Mouse (Mus musculus): ENCODE data around the gene Ptcd2. TPM values are rescaled to one million over a fixed set of nuclear protein-coding genes. Genes with fewer than 3 reads are reported as not detected.

The Ptcd2 gene
- polyA plus RNA-seq, 1 experiment from 2014 or later: 53.2 TPM

DNA sequence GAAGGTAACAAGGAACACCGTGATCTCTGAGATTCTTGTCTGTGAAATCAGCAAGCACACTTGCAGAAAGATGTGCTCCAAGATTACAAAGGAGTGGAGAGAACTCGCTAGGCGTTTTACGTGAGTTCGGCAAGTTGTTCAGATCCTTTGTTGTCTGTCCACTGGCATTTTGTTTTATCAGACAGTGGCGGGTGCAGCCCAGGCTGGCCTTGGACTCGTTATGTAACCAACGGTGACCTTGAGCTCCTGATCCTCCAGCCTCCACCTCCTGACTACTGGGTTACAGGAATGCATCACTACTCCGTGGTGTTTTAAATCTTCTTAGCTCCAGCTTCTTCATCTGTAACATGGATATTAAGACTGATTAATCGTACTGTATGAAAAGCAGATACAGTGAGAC is 65.2 kb downstream of the Ptcd2 start:
- no peaks in the 10 kb centered on the region for H3K27me3 ChIP-seq (replicated peaks; ENCODE audit: control insufficient read depth, insufficient read depth, low read length)
- H3K4me3 ChIP-seq (replicated peaks; ENCODE audit: low read length): no peak overlapping the region
- no peak overlapping the region for H3K9ac ChIP-seq (replicated peaks; ENCODE audit: low read depth, low read length)
- H3K4me1 ChIP-seq (replicated peaks; ENCODE audit: control insufficient read depth, insufficient read depth, low read length): peaks cover 13% of the 10 kb centered on the region
- no peak overlapping the region for H3K27ac ChIP-seq (ENCODE audit: low read length)
- ATAC-seq: no peak
- no peaks in the 10 kb centered on the region for H3K9me3 ChIP-seq (ENCODE audit: control insufficient read depth, low read length)
- H3K36me3 ChIP-seq (ENCODE audit: control insufficient read depth, insufficient read depth): no peaks in the 10 kb centered on the region
- 53% methylated on average over 10 of the region's 10 CpGs for whole genome bisulfite sequencing
- H3K4me2 ChIP-seq (ENCODE audit: low read length): no peak overlapping the region

DNA sequence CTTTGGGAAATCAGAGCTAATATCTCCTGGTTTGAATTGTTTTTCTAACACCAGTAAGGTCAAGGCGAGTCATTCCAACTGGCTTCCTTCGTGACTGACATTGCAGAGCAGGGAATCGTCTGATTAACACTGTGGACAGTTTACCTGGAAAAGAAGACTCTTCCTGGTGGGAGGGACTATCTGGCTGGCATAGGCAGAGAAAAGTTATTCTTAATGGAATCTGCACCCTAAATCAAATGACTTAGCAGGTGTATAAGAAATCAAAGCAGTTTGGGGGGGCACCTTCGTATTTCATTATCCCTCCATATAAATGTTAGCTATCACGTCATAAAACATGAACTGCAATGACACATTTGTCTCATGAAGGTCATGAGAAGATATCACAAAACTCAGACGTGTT is 66.0 kb downstream of the Ptcd2 start:
- Histone ChIP-seq H3K9ac (replicated peaks; ENCODE audit: low read depth, low read length) (no peak overlapping the region), H3K9me3 (ENCODE audit: control insufficient read depth, low read length) (no peaks in the 10 kb centered on the region), H3K4me3 (replicated peaks; ENCODE audit: low read length) (no peak overlapping the region), H3K27ac (ENCODE audit: low read length) (no peak overlapping the region), H3K4me2 (ENCODE audit: low read length) (no peak overlapping the region), H3K27me3 (replicated peaks; ENCODE audit: control insufficient read depth, insufficient read depth, low read length) (no peaks in the 10 kb centered on the region), H3K36me3 (ENCODE audit: control insufficient read depth, insufficient read depth) (no peaks in the 10 kb centered on the region), H3K4me1 (replicated peaks; ENCODE audit: control insufficient read depth, insufficient read depth, low read length) (peaks cover 6% of the 10 kb centered on the region; the same call in 1 of the 2 replicates)
- WGBS: 83% methylated on average over 6 of the region's 6 CpGs
- ATAC-seq: no peak

DNA sequence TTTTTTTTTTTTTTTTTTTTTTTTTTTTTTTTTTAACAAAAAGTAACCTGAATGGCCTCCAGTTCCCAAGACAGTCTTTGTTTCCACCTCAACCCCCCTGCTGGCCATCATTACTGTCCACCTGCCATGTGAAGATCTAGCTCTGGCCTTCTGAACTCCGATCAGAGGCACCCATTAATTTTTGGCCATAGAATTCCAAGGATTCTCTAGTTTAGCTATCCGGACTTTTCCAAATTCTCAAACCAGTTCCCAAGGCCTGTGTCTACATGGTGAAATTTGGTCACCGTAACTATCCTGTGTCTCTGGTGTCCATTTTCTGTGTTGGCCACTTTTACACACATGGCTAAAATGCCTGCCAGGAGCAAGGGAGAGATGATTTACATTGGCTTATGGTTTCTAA is 67.0 kb downstream of the Ptcd2 start:
- WGBS: 99% methylated on average over 3 of the region's 3 CpGs
- Histone ChIP-seq H3K4me1 (replicated peaks; ENCODE audit: control insufficient read depth, insufficient read depth, low read length) (no peaks in the 10 kb centered on the region), H3K27ac (ENCODE audit: low read length) (no peak overlapping the region)

DNA sequence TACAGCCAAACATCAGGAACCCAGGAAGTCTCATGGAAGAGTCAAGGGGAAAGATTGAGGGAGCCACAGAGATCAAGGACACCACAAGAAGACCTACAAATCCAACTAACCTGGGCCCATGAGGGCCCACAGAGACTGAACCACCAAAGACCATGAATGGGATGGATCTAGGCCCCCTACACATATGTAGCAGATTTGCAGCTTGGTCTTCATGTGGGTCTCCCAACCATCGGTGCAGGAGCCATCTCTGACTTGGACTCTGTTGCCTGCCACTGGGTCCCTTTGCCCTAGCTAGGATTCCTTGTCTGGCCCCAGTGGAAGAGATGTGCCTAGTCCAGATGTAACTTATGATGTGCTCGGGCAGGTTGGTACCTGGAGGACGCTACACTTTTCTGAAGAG is 72.5 kb downstream of the Ptcd2 start:
- Histone ChIP-seq H3K27me3 (replicated peaks; ENCODE audit: control insufficient read depth, insufficient read depth, low read length) (no peaks in the 10 kb centered on the region), H3K9ac (replicated peaks; ENCODE audit: low read depth, low read length) (no peak overlapping the region), H3K27ac (ENCODE audit: low read length) (no peak overlapping the region), H3K9me3 (ENCODE audit: control insufficient read depth, low read length) (no peaks in the 10 kb centered on the region), H3K4me2 (ENCODE audit: low read length) (no peak overlapping the region), H3K4me3 (replicated peaks; ENCODE audit: low read length) (no peak overlapping the region), H3K36me3 (ENCODE audit: control insufficient read depth, insufficient read depth) (no peaks in the 10 kb centered on the region), H3K4me1 (replicated peaks; ENCODE audit: control insufficient read depth, insufficient read depth, low read length) (no peaks in the 10 kb centered on the region)
- 95% methylated on average over 3 of the region's 3 CpGs for WGBS
- no peak for ATAC-seq

More for the DNA sequence above, 67.0 kb downstream of the Ptcd2 start:
- ATAC-seq: no peak
- no peaks in the 10 kb centered on the region for H3K27me3 ChIP-seq (replicated peaks; ENCODE audit: control insufficient read depth, insufficient read depth, low read length)
- no peaks in the 10 kb centered on the region for H3K9me3 ChIP-seq (ENCODE audit: control insufficient read depth, low read length)
- H3K9ac ChIP-seq (replicated peaks; ENCODE audit: low read depth, low read length): no peak overlapping the region
- no peak overlapping the region for H3K4me3 ChIP-seq (replicated peaks; ENCODE audit: low read length)
- H3K4me2 ChIP-seq (ENCODE audit: low read length): no peak overlapping the region
- no peaks in the 10 kb centered on the region for H3K36me3 ChIP-seq (ENCODE audit: control insufficient read depth, insufficient read depth)

Other genes starting within 250 kb of the Ptcd2 start
- 0.56 and 0.86 TPM in 2 replicates for gene Zfp366, start 159.9 kb downstream of the Ptcd2 start, polyA plus RNA-seq (2015; fragmentation: Nextera tagmentation; extraction: Ambion mirVana)
- 46.4 and 49.1 TPM in 2 replicates for gene Mrps27, start 81 bp upstream of the Ptcd2 start, polyA plus RNA-seq (2015; fragmentation: Nextera tagmentation; extraction: Ambion mirVana)
- gene Map1b, start 171.8 kb upstream of the Ptcd2 start, polyA plus RNA-seq (2015; fragmentation: Nextera tagmentation; extraction: Ambion mirVana): 1,972 and 2,055 TPM in 2 replicates